Mouse (Mus musculus): ENCODE results near the gene Gdf1. TPM values are rescaled to one million over a fixed set of nuclear protein-coding genes. Genes with fewer than 3 reads are reported as not detected.

Gdf1 gene
- polyA plus RNA-seq, 1 experiment from 2014 or later = 2.1 TPM

DNA sequence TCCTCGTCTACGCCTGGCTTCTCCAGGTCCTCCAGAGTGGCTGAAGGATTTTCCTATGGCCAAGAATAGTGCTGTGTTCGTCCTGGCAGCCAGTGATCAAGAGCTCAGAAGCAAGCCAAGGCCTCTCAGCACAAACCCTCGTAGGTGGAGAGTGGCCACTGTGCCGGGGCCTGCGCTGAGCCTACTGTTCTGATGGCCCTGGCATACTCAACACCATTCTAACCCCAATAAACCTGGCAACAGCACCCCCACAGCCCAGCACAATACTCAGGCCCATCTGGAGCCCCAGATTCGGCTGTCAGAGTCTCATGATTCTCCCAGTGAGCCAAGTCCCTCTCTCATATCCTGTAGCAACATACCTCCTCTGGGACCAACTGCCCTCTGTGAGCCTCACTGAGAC lies 11.0 kb downstream of the Gdf1 start:
- Histone ChIP-seq H3K27ac (ENCODE audit: low read depth) (no peak overlapping the region), H3K9me3 (ENCODE audit: control insufficient read depth, low read length) (no peaks in the 10 kb centered on the region), H3K36me3 (ENCODE audit: control insufficient read depth, insufficient read depth, low read length) (peaks cover 85% of the 10 kb centered on the region), H3K4me2 (ENCODE audit: low read length) (no peak overlapping the region), H3K27me3 (replicated peaks; ENCODE audit: control insufficient read depth, insufficient read depth, low read length) (no peaks in the 10 kb centered on the region), H3K9ac (ENCODE audit: low read length) (no peak overlapping the region), H3K4me3 (ENCODE audit: low read depth, low read length) (no peak overlapping the region), H3K4me1 (replicated peaks; ENCODE audit: control insufficient read depth, insufficient read depth, low read length) (no peaks in the 10 kb centered on the region)
- ATAC-seq (replicated peaks; ENCODE audit: low FRiP score, low TSS enrichment, low read depth) (no peak), DNase-seq (ENCODE audit: low spot score) (no peak)
- 93% methylated on average over 7 of the region's 7 CpGs for WGBS

DNA sequence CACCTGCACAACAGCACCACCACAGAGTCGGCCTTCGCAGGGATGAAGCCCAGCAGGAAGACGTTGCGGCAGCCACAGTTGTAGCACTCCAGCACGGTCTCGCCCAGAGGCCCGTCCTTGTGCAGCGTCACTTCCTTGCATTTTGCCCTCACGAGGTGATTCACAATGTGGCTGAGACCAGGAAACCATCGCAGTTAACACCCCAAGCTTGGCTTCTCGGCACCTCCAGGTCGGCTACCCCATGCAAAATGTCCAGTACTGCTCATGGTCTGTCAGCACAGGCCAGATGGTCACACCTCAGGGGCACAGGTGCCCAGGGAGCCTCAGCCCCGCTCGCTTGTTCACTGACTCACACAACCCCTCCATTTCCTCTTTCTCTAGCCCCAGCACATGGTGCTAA lies 12.4 kb downstream of the Gdf1 start:
- H3K36me3 ChIP-seq (ENCODE audit: control insufficient read depth, insufficient read depth, low read length) = peaks cover 76% of the 10 kb centered on the region
- no peak overlapping the region for H3K4me3 ChIP-seq (ENCODE audit: low read depth, low read length)
- H3K9me3 ChIP-seq (ENCODE audit: control insufficient read depth, low read length) = no peaks in the 10 kb centered on the region
- H3K4me1 ChIP-seq (replicated peaks; ENCODE audit: control insufficient read depth, insufficient read depth, low read length) = no peaks in the 10 kb centered on the region
- H3K27ac ChIP-seq (ENCODE audit: low read depth) = no peak overlapping the region
- no peak for ATAC-seq (replicated peaks; ENCODE audit: low FRiP score, low TSS enrichment, low read depth)
- H3K4me2 ChIP-seq (ENCODE audit: low read length) = no peak overlapping the region
- no peaks in the 10 kb centered on the region for H3K27me3 ChIP-seq (replicated peaks; ENCODE audit: control insufficient read depth, insufficient read depth, low read length)
- no peak overlapping the region for H3K9ac ChIP-seq (ENCODE audit: low read length)
- WGBS = 93% methylated on average over 14 of the region's 14 CpGs
- DNase-seq (ENCODE audit: low spot score) = no peak

DNA sequence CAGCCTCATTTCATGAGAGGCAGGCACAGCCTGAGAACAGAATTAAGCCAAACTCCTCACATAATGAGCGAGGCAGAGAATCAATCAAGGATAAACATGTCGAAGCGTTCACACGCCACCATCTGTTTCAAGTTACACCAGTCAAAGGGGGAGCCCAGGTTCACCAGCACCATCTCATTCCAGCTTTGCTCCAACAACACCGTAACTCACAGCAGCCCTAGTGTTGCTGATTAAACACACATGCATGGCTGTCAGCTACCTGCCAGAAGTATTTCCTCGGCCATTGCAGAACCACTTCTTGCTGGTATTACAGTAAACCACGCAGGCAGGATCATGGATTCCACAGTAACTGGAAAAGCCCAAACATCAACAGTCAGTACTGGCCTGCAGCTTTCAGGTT lies 13.5 kb downstream of the Gdf1 start:
- Histone ChIP-seq H3K4me3 (ENCODE audit: low read depth, low read length) (no peak overlapping the region), H3K27me3 (replicated peaks; ENCODE audit: control insufficient read depth, insufficient read depth, low read length) (no peaks in the 10 kb centered on the region), H3K4me2 (ENCODE audit: low read length) (no peak overlapping the region), H3K9me3 (ENCODE audit: control insufficient read depth, low read length) (no peaks in the 10 kb centered on the region), H3K4me1 (replicated peaks; ENCODE audit: control insufficient read depth, insufficient read depth, low read length) (no peaks in the 10 kb centered on the region), H3K36me3 (ENCODE audit: control insufficient read depth, insufficient read depth, low read length) (peaks cover 71% of the 10 kb centered on the region), H3K27ac (ENCODE audit: low read depth) (no peak overlapping the region), H3K9ac (ENCODE audit: low read length) (no peak overlapping the region)
- ATAC-seq (replicated peaks; ENCODE audit: low FRiP score, low TSS enrichment, low read depth) (no peak), DNase-seq (ENCODE audit: low spot score) (no peak)
- WGBS = 68% methylated on average over 7 of the region's 7 CpGs

DNA sequence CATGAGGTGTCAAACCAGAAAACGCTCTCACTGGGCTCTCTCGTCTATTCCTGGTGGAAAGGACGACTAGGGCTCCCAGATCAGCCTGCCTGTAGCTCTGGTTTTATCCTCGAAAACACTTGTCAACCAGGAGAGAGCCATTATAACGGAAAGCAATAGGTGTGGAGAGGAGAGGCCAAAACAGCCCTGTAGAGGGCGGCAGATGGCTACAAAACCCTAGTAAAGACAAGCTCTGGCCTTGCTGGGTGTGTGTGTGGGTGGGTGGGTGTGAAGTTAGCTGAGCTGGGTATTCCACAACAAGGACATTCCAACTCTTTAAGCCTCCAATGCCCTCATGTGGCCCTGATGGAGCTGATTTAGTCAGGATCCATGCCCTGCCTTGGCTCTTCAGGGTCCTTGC lies 14.1 kb downstream of the Gdf1 start:
- H3K27ac ChIP-seq (ENCODE audit: low read depth) = no peak overlapping the region
- no peak overlapping the region for H3K4me2 ChIP-seq (ENCODE audit: low read length)
- DNase-seq (ENCODE audit: low spot score) (peak; percentile 71), ATAC-seq (replicated peaks; ENCODE audit: low FRiP score, low TSS enrichment, low read depth) (no peak)
- no peak overlapping the region for H3K4me3 ChIP-seq (ENCODE audit: low read depth, low read length)
- no peak overlapping the region for H3K9ac ChIP-seq (ENCODE audit: low read length)
- peaks cover 71% of the 10 kb centered on the region for H3K36me3 ChIP-seq (ENCODE audit: control insufficient read depth, insufficient read depth, low read length)
- H3K4me1 ChIP-seq (replicated peaks; ENCODE audit: control insufficient read depth, insufficient read depth, low read length) = 0 out of 2 replicates have a peak, but pooled peaks cover 2% of the 10 kb centered on the region
- WGBS = 52% methylated on average over 6 of the region's 6 CpGs
- H3K9me3 ChIP-seq (ENCODE audit: control insufficient read depth, low read length) = no peaks in the 10 kb centered on the region
- H3K27me3 ChIP-seq (replicated peaks; ENCODE audit: control insufficient read depth, insufficient read depth, low read length) = no peaks in the 10 kb centered on the region

DNA sequence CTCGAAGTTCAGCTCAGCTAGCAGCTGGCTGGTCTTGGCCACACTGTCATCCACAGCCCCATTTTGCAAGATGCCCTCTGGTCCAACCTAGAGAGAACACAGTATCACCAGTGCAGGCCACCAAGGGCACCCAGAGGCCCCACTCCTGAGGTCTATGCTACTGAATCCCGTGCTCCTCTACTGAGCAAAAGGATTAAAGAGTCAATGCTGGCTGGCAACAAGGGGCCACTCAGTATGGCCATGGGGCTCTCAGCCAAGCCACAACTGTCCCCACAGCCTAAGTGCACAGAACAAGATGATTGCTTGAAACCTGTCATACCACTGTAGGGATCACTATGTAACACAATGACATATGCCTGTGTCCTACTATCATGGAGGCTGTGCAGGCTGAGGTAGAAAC lies 14.7 kb downstream of the Gdf1 start:
- WGBS = 90% methylated on average over 2 of the region's 2 CpGs
- ATAC-seq (replicated peaks; ENCODE audit: low FRiP score, low TSS enrichment, low read depth) (no peak), DNase-seq (ENCODE audit: low spot score) (no peak)
- no peak overlapping the region for H3K9ac ChIP-seq (ENCODE audit: low read length)
- H3K4me3 ChIP-seq (ENCODE audit: low read depth, low read length) = no peak overlapping the region
- H3K27me3 ChIP-seq (replicated peaks; ENCODE audit: control insufficient read depth, insufficient read depth, low read length) = no peaks in the 10 kb centered on the region
- H3K27ac ChIP-seq (ENCODE audit: low read depth) = no peak overlapping the region
- H3K9me3 ChIP-seq (ENCODE audit: control insufficient read depth, low read length) = no peaks in the 10 kb centered on the region
- no peak overlapping the region for H3K4me2 ChIP-seq (ENCODE audit: low read length)
- 0 out of 2 replicates have a peak, but pooled peaks cover 3% of the 10 kb centered on the region for H3K4me1 ChIP-seq (replicated peaks; ENCODE audit: control insufficient read depth, insufficient read depth, low read length)
- peaks cover 70% of the 10 kb centered on the region for H3K36me3 ChIP-seq (ENCODE audit: control insufficient read depth, insufficient read depth, low read length)

DNA sequence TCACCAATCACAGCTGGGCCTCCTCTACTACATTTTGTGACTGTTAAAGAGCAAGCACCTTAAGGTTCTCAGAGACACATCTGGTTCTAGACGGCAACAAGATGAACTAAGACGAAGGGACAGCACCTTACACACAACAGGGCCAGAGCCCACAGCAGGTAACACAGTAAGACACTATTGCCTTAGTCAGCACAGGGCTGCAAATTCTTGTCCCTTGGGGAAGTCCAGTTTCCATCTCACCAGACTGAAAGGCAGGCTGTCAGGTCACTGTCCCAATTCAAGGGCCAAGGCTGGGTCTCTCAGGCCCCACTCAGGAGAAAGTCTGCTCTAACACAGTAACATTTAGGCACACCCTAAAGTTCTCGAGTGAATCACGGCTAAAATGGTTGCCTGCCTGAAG lies 17.8 kb downstream of the Gdf1 start:
- H3K9ac ChIP-seq (ENCODE audit: low read length) = no peak overlapping the region
- H3K4me3 ChIP-seq (ENCODE audit: low read depth, low read length) = no peak overlapping the region
- DNase-seq (ENCODE audit: low spot score) (no peak), ATAC-seq (replicated peaks; ENCODE audit: low FRiP score, low TSS enrichment, low read depth) (no peak)
- no peak overlapping the region for H3K27ac ChIP-seq (ENCODE audit: low read depth)
- 79% methylated on average over 4 of the region's 4 CpGs for WGBS
- H3K27me3 ChIP-seq (replicated peaks; ENCODE audit: control insufficient read depth, insufficient read depth, low read length) = no peaks in the 10 kb centered on the region
- H3K36me3 ChIP-seq (ENCODE audit: control insufficient read depth, insufficient read depth, low read length) = peaks cover 50% of the 10 kb centered on the region
- H3K4me1 ChIP-seq (replicated peaks; ENCODE audit: control insufficient read depth, insufficient read depth, low read length) = peaks cover 24% of the 10 kb centered on the region
- H3K4me2 ChIP-seq (ENCODE audit: low read length) = no peak overlapping the region
- no peaks in the 10 kb centered on the region for H3K9me3 ChIP-seq (ENCODE audit: control insufficient read depth, low read length)

DNA sequence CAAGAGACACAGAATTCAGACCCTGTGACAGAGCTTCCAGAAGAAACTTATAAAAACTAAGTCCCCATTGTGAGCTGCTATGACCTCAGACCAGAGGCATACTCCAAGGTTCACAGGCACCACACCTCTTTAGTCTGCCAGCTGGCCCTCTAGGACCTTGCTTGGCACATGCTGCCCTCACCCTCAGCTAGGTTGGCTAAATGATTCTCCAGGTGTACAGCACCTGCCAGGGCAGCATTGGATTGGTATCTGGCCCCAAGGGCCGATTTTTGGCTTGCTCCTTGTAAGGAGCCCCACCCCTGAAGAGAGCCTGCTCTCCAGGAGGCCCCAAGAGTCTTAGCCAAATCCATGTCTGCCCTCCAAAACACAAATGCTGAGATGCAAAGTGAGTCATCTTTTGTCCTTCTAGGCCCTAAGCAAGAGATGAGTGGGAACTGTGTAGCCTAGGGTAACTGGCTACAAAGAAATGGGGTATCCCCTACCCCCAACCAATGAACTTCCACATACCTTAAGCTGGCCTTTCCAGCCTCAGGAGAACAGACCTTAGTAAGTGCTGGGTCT lies 18.3 kb downstream of the Gdf1 start:
- Histone ChIP-seq H3K9ac (ENCODE audit: low read length) (no peak overlapping the region), H3K9me3 (ENCODE audit: control insufficient read depth, low read length) (no peaks in the 10 kb centered on the region), H3K4me3 (ENCODE audit: low read depth, low read length) (no peak overlapping the region), H3K27me3 (replicated peaks; ENCODE audit: control insufficient read depth, insufficient read depth, low read length) (no peaks in the 10 kb centered on the region), H3K4me2 (ENCODE audit: low read length) (no peak overlapping the region), H3K27ac (ENCODE audit: low read depth) (no peak overlapping the region), H3K36me3 (ENCODE audit: control insufficient read depth, insufficient read depth, low read length) (peaks cover 45% of the 10 kb centered on the region), H3K4me1 (replicated peaks; ENCODE audit: control insufficient read depth, insufficient read depth, low read length) (peaks cover 24% of the 10 kb centered on the region)
- DNase-seq (ENCODE audit: low spot score) (no peak), ATAC-seq (replicated peaks; ENCODE audit: low FRiP score, low TSS enrichment, low read depth) (no peak)
- 92% methylated on average over 1 of the region's 1 CpGs for WGBS

DNA sequence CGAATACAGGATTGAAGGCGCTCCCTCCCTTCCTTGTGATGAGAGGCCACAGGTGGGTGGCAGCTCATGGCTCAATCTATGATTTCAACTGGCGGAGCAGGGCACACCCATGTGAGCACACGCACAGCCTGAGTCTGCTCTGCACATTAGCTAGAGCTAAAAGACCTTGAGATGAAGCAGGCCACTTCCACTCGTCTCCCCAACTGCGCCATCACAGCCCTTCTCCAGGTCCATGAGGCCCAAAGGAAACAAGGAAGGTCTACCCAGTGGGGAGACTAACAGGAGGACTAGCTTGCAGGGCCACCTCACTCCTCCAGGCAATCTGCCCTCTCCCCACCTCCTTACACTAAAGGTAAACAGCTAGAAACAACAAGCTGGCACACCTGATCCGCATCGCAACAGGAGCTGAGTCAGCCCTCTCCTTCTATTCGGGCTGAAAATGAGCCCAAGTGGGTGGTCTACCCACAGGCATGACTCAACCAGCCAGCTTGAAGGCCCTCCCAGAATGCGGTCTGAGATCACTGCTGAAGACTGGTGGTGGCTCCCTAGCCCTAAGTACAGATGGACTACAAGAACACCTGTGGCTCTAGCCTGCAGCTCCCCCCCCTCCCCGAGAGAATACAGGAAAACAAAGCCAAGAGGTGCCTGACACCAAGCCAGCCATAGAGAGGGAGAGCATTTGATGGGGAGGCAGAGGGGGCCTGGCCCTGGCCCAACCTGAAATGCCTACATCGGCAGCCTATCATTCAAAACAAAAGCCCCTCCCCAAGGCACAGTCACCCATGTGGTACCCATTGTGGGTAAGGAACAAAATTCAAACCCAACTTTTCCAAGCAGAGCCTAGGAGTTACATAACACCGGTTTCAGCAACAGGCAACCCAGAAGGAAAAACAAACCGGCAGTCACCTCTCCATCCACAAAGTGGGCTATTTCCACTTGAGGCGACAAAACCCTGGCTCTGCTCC lies 21.7 kb downstream of the Gdf1 start:
- Histone ChIP-seq H3K4me1 (replicated peaks; ENCODE audit: control insufficient read depth, insufficient read depth, low read length) (peaks cover 31% of the 10 kb centered on the region), H3K4me3 (ENCODE audit: low read depth, low read length) (peak overlapping the region; percentile 99), H3K36me3 (ENCODE audit: control insufficient read depth, insufficient read depth, low read length) (peaks cover 33% of the 10 kb centered on the region), H3K27me3 (replicated peaks; ENCODE audit: control insufficient read depth, insufficient read depth, low read length) (no peaks in the 10 kb centered on the region), H3K9ac (ENCODE audit: low read length) (peak overlapping the region; percentile 96), H3K9me3 (ENCODE audit: control insufficient read depth, low read length) (no peaks in the 10 kb centered on the region), H3K27ac (ENCODE audit: low read depth) (no peak overlapping the region), H3K4me2 (ENCODE audit: low read length) (peak overlapping the region; percentile 100)
- no peak for DNase-seq (ENCODE audit: low spot score)
- no peak for ATAC-seq (replicated peaks; ENCODE audit: low FRiP score, low TSS enrichment, low read depth)
- WGBS = 42% methylated on average over 15 of the region's 15 CpGs

Data from intestine, embryonic 14.5 days (tissue).